Mouse (Mus musculus) embryonic facial prominence, embryonic 15.5 days (tissue): ENCODE data around the gene Lingo3. TPM values are rescaled to one million over a fixed set of nuclear protein-coding genes. Genes with fewer than 3 reads are reported as not detected.
A peak's percentile ranks its signal among the peaks of the same experiment; 100 is the strongest.
"Not testable (repeated sequence)": the region's sequence is repeated elsewhere in the genome, so short reads cannot be mapped to it uniquely, and the experiment has no call there.

ENCODE experiments used
- ATAC-seq: fragments of 200-750 bp; cut with Nextera tagmentation; 2 replicates; pipeline ENCODE4 v1.8.0; 2017; ENCODE audit warnings: low read depth, moderate TSS enrichment; ENCODE audit not compliant: insufficient number of reproducible peaks, low FRiP score, low TSS enrichment
- H3K27ac ChIP-seq: fragments of 300-500 bp; sonication (generic); replicated peaks from 2 replicates; pipeline ENCODE4 v1.5.1; 2015; ENCODE audit warnings: mild to moderate bottlenecking, inconsistent platforms
- H3K27me3 ChIP-seq: fragments of 300-500 bp; sonication (generic); 2 replicates; pipeline ENCODE4 v1.6.1; 2015; ENCODE audit warnings: inconsistent platforms
- H3K36me3 ChIP-seq: fragments of 300-500 bp; sonication (generic); 2 replicates; pipeline ENCODE4 v1.6.1; 2015; ENCODE audit warnings: mild to moderate bottlenecking, inconsistent platforms
- H3K4me1 ChIP-seq: fragments of 300-500 bp; sonication (generic); 2 replicates; pipeline ENCODE4 v1.6.1; 2015; ENCODE audit warnings: inconsistent platforms
- H3K4me2 ChIP-seq: fragments of 300-500 bp; sonication (generic); replicated peaks from 2 replicates; pipeline ENCODE4 v1.6.1; 2015; ENCODE audit warnings: mild to moderate bottlenecking, inconsistent platforms
- H3K4me3 ChIP-seq: fragments of 300-500 bp; sonication (generic); replicated peaks from 2 replicates; pipeline ENCODE4 v1.5.1; 2015; ENCODE audit warnings: mild to moderate bottlenecking, inconsistent platforms
- H3K9ac ChIP-seq: fragments of 300-500 bp; sonication (generic); 2 replicates; pipeline ENCODE4 v1.6.1; 2015; ENCODE audit warnings: inconsistent platforms
- H3K9me3 ChIP-seq: fragments of 300-500 bp; sonication (generic); replicated peaks from 2 replicates; pipeline ENCODE4 v1.6.1; 2016; ENCODE audit warnings: inconsistent platforms
- WGBS: fragments of 180-500 bp; shearing (Covaris S2); methylation state at CpG from one replicate; pipeline ENCODE4 v1.1.7; 2015; 5-methylcytosine and 5-hydroxymethylcytosine counted together
- polyA plus RNA-seq: library from polyadenylated mRNA; unstranded; fragments of >200 nt; fragmentation: Nextera tagmentation; extraction: Ambion mirVana; gene quantifications from 2 replicates; pipeline ENCODE4 v1.2.1, GENCODE M21; 2015

Gene Lingo3
- polyA plus RNA-seq, 1 experiment from 2014 or later, result 2.5 TPM

- H3K9me3 ChIP-seq, ATAC-seq, H3K27ac ChIP-seq, H3K27me3 ChIP-seq, H3K9ac ChIP-seq: not testable (repeated sequence)
- Histone ChIP-seq H3K36me3 (peaks cover 18% of the 10 kb centered on the region), H3K4me3 (0 out of 2 replicates have a peak overlapping the region, but pooled peaks have one; percentile 71), H3K4me2 (peak overlapping the region; percentile 93; the same call in 1 of the 2 replicates), H3K4me1 (peaks cover 37% of the 10 kb centered on the region)
- 87% methylated on average over 9 of the region's 9 CpGs for WGBS
These were observed 15.3 kb downstream of the Lingo3 start for GRCm38 (mm10) chr10:80828587-80828986.

- Histone ChIP-seq H3K36me3 (peaks cover 18% of the 10 kb centered on the region), H3K9me3 (no peaks in the 10 kb centered on the region), H3K4me3 (peak overlapping the region; percentile 71), H3K4me1 (peaks cover 37% of the 10 kb centered on the region), H3K27ac (no peak overlapping the region), H3K4me2 (peak overlapping the region; percentile 93), H3K27me3 (no peaks in the 10 kb centered on the region), H3K9ac (peak overlapping the region; percentile 97)
- no peak for ATAC-seq
- 68% methylated on average over 10 of the region's 10 CpGs for WGBS
These were observed 15.9 kb downstream of the Lingo3 start for GRCm38 (mm10) chr10:80827870-80828420.

- Histone ChIP-seq H3K4me2 (peak overlapping the region; percentile 93), H3K27me3 (no peaks in the 10 kb centered on the region)
- WGBS, result 5% methylated on average over 28 of the region's 29 CpGs
These were observed 16.6 kb downstream of the Lingo3 start for GRCm38 (mm10) chr10:80827063-80827869.

GRCm38 (mm10) chr10:80826151-80827062 is 17.4 kb downstream of the Lingo3 start, which contains the start of gene Oaz1:
Gene Oaz1, plus strand, starts transcription at chr10:80826656.
- peak; percentile 98 for ATAC-seq
- H3K4me3 ChIP-seq, result peak within 1 kb of the TSS; percentile 71
- no peaks in the 10 kb centered on the region for H3K27me3 ChIP-seq
- no peaks in the 10 kb centered on the region for H3K9me3 ChIP-seq
- peak within 1 kb of the TSS; percentile 93 for H3K4me2 ChIP-seq
- H3K27ac ChIP-seq, result peak within 1 kb of the TSS; percentile 91
- under 1% methylated on average over 80 of the region's 82 CpGs for WGBS
- H3K9ac ChIP-seq, result peak within 1 kb of the TSS; percentile 97
- H3K36me3 ChIP-seq, result peaks cover 18% of the 10 kb centered on the region
- peaks cover 35% of the 10 kb centered on the region for H3K4me1 ChIP-seq

More at GRCm38 (mm10) chr10:80827063-80827869, 16.6 kb downstream of the Lingo3 start:
- H3K27ac ChIP-seq, result peak overlapping the region; percentile 91
- peaks cover 18% of the 10 kb centered on the region for H3K36me3 ChIP-seq
- H3K4me1 ChIP-seq, result peaks cover 37% of the 10 kb centered on the region
- peak overlapping the region; percentile 71 for H3K4me3 ChIP-seq
- ATAC-seq, result no peak
- no peaks in the 10 kb centered on the region for H3K9me3 ChIP-seq
- peak overlapping the region; percentile 97 for H3K9ac ChIP-seq

GRCm38 (mm10) chr10:80824827-80825226 is 19.0 kb downstream of the Lingo3 start:
- no peaks in the 10 kb centered on the region for H3K9me3 ChIP-seq
- WGBS, result 70% methylated on average over 2 of the region's 2 CpGs
- no peak overlapping the region for H3K9ac ChIP-seq
- no peak for ATAC-seq
- H3K4me3 ChIP-seq, result no peak overlapping the region
- H3K27me3 ChIP-seq, result no peaks in the 10 kb centered on the region
- H3K27ac ChIP-seq, result no peak overlapping the region
- H3K4me2 ChIP-seq, result no peak overlapping the region
- H3K4me1 ChIP-seq, result peaks cover 20% of the 10 kb centered on the region
- H3K36me3 ChIP-seq, result peaks cover 8% of the 10 kb centered on the region

GRCm38 (mm10) chr10:80823847-80824643 is 19.8 kb downstream of the Lingo3 start:
- ATAC-seq, result no peak
- no peak overlapping the region for H3K4me2 ChIP-seq
- H3K4me3 ChIP-seq, result no peak overlapping the region
- H3K9ac ChIP-seq, result no peak overlapping the region
- no peaks in the 10 kb centered on the region for H3K9me3 ChIP-seq
- peaks cover under 1% of the 10 kb centered on the region; the same call in 1 of the 2 replicates for H3K36me3 ChIP-seq
- H3K4me1 ChIP-seq, result peaks cover 13% of the 10 kb centered on the region
- 58% methylated on average over 8 of the region's 8 CpGs for WGBS
- no peaks in the 10 kb centered on the region for H3K27me3 ChIP-seq
- H3K27ac ChIP-seq, result no peak overlapping the region

GRCm38 (mm10) chr10:80823316-80823715 is 20.5 kb downstream of the Lingo3 start:
- 85% methylated on average over 1 of the region's 1 CpGs for WGBS
- Histone ChIP-seq H3K4me3 (no peak overlapping the region), H3K27ac (no peak overlapping the region), H3K9ac (no peak overlapping the region), H3K36me3 (no peaks in the 10 kb centered on the region), H3K9me3 (no peaks in the 10 kb centered on the region), H3K27me3 (no peaks in the 10 kb centered on the region), H3K4me2 (no peak overlapping the region), H3K4me1 (peaks cover 9% of the 10 kb centered on the region)
- ATAC-seq, result no peak

GRCm38 (mm10) chr10:80822528-80822927 is 21.3 kb downstream of the Lingo3 start:
- H3K4me2 ChIP-seq, result no peak overlapping the region
- 94% methylated on average over 5 of the region's 5 CpGs for WGBS
- no peak for ATAC-seq

GRCm38 (mm10) chr10:80821991-80822390 is 21.8 kb downstream of the Lingo3 start:
- Histone ChIP-seq H3K4me2 (no peak overlapping the region), H3K27ac (no peak overlapping the region), H3K9ac (no peak overlapping the region), H3K4me3 (no peak overlapping the region), H3K27me3 (no peaks in the 10 kb centered on the region), H3K9me3 (no peaks in the 10 kb centered on the region), H3K36me3 (no peaks in the 10 kb centered on the region), H3K4me1 (no peaks in the 10 kb centered on the region)
- no peak for ATAC-seq
- WGBS, result 45% methylated on average over 2 of the region's 2 CpGs

More at GRCm38 (mm10) chr10:80822528-80822927, 21.3 kb downstream of the Lingo3 start:
- H3K27me3 ChIP-seq, result no peaks in the 10 kb centered on the region
- no peaks in the 10 kb centered on the region for H3K9me3 ChIP-seq
- H3K27ac ChIP-seq, result no peak overlapping the region
- H3K4me1 ChIP-seq, result peaks cover 2% of the 10 kb centered on the region
- no peak overlapping the region for H3K9ac ChIP-seq
- no peak overlapping the region for H3K4me3 ChIP-seq
- H3K36me3 ChIP-seq, result no peaks in the 10 kb centered on the region

- Histone ChIP-seq H3K27ac (0 out of 2 replicates have a peak overlapping the region, but pooled peaks have one; percentile 1), H3K36me3 (no peaks in the 10 kb centered on the region), H3K4me2 (no peak overlapping the region), H3K4me1 (no peaks in the 10 kb centered on the region), H3K9ac (no peak overlapping the region), H3K4me3 (no peak overlapping the region), H3K9me3 (no peaks in the 10 kb centered on the region), H3K27me3 (no peaks in the 10 kb centered on the region)
- WGBS, result 48% methylated on average over 3 of the region's 3 CpGs
- no peak for ATAC-seq
These were observed 24.4 kb downstream of the Lingo3 start for GRCm38 (mm10) chr10:80819406-80819805.
